Mouse (Mus musculus) left cerebral cortex, adult 11 months (tissue): ENCODE results near the gene Itga8.

Source experiments
- DNase-seq: peaks from one replicate; pipeline ENCODE4 v3.0.0; 2022; ENCODE audit warnings: low spot score

The Itga8 gene

GRCm38 (mm10) chr2:12198214-12198613, 103.5 kb downstream of the Itga8 start:
- DNase-seq: no peak

DNA sequence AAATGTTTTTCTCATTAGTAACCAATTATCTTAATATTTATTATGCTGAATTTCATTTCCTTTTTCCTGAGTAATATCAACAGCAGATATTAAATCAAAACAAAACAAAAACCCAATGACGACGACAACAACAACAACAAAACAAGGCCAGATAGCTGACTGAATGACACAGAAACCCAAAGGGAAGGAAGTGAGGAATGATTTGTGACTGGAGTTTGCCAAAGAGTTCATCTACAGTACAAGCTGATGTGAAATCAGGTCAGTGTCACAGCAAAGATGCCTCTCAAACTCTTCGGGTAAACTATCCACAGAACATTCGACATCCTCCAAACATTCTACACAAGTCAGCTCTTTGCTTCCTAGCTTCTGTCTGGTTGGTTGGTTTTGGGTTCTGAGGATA, 104.0 kb downstream of the Itga8 start:
- no peak for DNase-seq

DNA sequence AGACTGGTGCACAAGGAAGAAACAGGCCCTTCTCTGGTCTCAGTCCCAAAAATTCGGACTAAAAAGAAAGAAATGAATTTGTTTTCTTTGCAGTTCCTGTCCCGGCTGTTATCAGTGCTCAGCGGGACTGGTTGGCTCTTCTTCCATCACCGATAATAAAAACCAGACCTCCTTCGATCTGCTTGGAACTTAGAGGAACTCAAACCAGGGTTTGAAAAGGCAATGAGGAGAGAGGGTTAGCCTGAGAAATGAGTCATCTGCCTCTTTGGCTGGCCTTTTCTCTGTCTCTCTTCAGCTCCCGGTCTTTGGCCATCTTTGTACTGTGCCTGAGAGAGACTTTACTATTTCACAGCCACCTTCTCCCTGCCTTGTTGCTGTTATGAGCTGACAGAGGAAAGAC, 112.7 kb downstream of the Itga8 start:
- DNase-seq: no peak

DNA sequence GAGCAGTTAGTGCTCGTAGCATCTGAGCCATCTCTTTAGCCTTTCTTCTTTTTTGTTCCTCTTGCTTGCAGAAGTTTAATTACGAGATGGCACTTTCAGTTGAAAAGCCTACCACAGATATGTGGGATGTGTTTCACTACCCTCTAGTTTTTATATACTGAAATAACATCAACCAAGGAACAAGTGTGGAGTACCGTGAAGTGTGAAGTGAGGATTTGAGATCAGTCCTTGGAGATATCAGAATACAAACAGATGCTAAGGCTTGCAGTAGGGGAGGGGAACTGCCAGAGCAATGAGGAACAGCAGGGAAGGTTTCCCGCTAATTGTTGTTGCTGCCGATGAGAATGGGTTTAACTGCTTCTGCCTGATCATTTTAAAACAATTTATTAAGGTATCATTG, 114.1 kb downstream of the Itga8 start:
- DNase-seq: peak; percentile 29

DNA sequence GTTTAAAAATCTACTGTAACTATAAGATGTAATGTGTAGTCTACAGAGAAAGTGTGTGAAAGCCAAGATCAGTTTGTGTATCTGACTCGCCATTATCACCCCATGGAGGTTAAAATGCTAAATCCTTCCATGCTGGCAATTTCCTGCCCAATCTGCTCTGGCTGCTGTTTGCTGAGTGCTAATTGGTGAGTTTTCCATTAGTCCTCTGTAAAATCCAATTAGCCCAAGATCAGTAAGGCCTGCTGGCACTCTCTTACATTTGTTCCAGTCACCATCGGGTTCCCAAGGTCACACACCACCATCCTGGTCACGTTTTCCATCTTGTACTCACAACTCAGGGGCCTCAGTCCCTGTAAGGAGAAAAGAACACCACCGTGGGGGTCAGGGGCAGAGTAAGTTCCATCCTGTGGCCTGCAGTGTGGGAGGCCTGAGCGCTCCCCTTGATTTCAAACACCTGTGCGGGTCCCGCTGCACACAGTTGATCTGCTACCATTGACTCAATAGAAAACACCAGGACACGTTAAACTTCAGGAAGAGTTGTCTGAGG, 119.2 kb downstream of the Itga8 start:
- no peak for DNase-seq

- no peak for DNase-seq
Observed at GRCm38 (mm10) chr2:12180635-12181034, 121.1 kb downstream of the Itga8 start.

GRCm38 (mm10) chr2:12174722-12175427, 126.8 kb downstream of the Itga8 start:
- no peak for DNase-seq

GRCm38 (mm10) chr2:12170221-12170620, 131.5 kb downstream of the Itga8 start:
- no peak for DNase-seq

DNA sequence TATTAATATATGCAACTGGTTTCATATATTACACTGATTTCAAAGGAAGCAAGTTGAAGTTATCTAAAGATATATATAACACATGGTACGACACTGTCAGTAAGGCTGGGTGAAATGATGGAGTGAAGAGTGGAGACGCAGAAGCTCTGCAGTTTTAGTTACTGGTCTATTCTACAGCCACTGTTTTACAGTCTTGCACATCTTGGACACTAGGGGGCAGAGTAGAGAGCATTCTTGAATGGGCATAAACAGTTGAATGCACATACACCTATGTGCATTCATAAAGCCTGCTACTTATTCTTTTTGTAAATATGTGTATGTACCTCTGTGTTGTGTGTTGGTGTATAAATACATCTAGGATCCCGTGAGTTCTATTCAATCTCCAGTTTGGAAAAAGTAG, 141.2 kb downstream of the Itga8 start:
- DNase-seq: peak; percentile 23

GRCm38 (mm10) chr2:12157001-12157400, 144.7 kb downstream of the Itga8 start:
- DNase-seq: no peak

DNA sequence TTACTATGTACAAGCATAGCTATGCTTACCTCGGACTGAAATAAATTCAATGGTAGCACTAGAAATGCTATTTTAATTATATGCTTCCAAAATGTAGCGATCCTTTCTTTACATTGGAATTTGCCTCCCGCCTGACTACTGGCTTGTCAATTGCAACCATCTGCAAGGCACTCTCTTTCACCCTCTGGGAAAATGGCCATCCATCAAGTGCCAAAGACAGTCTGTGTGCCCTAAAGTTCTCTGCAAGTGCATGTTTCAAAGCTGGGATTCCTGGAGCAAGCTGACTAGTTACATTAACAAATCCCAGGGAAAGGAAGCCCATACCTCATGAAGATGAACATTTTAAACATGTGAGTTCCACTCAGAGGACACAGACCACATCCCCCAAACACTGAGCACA, 145.3 kb downstream of the Itga8 start:
- DNase-seq: no peak

GRCm38 (mm10) chr2:12154676-12155075, 147.0 kb downstream of the Itga8 start:
- no peak for DNase-seq

DNA sequence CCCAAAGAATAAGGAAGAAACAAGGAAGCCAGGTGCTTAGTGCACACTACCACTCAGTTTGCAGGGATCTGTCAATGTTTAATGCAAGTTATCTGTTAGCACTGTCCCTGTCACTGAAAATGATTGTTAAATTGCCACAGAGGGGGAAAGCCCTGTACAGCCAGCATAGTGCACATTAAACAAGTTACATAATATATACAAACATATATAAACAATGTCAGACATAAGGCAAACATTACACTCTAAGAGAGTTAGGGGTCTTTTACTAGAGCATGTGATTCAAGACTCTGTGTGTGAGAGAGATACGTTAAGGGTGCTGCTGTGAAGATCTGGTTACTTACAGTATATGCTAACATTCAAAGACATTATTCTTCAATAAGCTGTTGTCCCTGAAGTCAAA, 148.2 kb downstream of the Itga8 start:
- DNase-seq: no peak

DNA sequence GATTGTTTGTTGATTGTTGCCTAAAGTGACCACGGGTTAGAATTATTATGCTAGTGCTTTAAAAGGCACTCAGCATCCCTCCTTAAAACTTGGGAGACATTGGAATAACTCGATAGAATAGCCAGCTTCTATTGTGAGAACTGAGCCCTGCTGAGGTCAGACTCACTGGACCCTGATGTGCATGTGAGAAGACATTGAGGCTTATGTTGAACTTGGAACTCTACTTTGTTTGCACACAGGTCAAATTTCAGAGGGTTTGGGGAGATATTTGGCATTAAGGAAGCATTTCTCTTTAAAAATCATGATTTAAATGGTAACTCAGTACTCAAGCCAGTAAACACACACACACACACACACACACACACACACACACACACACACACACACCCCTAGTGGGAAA, 153.8 kb downstream of the Itga8 start:
- DNase-seq: no peak

- DNase-seq: no peak
Observed at GRCm38 (mm10) chr2:12146612-12147011, 155.1 kb downstream of the Itga8 start.

DNA sequence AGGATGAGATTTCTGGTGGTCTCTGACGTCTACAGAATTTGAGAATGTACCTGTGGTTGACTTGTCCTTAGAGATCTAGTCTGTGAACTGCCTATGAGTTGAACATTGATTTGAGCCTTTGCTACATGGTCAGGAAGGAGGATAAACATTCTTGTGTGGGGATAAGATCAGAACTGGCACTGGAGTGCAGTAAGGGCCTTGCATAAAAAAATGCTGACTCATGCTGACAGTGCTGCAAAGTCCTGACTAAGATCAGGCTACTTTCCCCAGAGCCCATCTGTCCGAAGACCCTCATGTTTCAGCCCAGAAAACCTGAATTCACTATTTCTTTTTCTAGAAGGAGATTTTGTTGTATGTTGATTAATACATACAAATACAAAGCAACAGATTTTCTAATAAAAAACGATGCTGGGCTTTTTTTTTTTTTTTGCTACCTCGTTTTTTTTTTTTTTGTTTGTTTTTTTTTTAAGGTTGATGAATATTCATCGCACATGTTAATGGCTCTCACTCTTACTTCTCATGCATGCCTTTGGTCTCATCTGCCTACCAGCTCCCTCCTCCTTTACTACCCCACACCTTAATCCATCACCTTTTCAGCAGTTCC, 162.9 kb downstream of the Itga8 start:
- DNase-seq: no peak

DNA sequence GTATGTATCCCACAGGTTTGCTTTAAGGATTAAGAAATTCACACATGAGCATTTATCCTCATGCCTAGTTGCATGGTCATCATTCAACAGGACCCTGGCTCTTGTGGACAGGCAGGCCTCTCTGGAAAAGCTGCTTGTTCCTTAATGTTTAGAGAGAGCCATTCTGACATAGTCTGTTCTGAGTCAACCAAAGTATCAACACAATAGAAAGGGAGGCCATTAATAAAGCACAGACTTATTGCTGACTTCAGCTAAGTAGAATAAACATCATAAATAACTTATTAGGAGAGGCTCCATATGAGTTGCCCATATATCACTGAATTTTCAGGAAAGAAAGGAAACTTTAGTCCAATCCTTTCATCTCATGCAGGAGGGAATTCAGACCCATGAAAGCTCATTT, 175.1 kb downstream of the Itga8 start:
- DNase-seq: no peak

DNA sequence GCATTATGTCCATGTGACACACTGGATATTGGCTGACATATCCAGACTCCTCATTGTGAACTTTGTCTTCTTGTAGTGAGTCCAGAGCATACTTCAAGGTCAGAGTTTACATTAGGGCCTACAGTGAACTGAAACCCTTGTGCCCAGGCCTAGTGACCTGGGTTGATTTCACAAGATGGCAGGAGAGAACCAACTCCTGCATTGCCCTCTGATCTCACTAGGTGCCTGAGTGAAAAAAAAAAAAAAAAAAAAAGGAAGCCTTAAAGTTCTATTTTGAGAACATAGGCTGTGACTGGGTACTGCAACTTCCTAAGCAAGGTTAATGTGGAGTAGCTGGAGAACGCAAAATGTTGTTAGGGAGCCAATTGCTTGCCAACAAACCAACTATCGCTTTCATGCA, 186.2 kb downstream of the Itga8 start:
- DNase-seq: no peak

DNA sequence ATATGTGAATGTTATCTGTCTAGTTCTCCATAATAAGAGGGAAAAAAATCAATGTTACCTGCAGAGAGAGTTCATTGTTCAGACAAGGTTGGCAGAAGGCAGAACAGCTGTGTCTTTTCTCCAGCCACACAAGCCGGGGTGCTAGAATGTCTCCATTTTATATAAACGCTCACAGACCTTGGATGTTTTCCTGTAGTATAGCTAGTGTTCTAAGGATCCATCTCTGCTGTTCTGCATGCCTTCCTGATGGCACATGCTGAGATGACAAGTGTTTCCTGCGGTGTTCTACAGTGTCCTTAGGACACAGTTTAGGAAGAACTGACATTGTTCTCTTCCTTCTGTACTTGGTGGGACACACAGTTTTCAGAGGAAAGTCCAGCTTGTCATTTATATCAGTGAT, 192.4 kb downstream of the Itga8 start:
- DNase-seq: no peak

GRCm38 (mm10) chr2:12108306-12108705, 193.4 kb downstream of the Itga8 start:
- no peak for DNase-seq

DNA sequence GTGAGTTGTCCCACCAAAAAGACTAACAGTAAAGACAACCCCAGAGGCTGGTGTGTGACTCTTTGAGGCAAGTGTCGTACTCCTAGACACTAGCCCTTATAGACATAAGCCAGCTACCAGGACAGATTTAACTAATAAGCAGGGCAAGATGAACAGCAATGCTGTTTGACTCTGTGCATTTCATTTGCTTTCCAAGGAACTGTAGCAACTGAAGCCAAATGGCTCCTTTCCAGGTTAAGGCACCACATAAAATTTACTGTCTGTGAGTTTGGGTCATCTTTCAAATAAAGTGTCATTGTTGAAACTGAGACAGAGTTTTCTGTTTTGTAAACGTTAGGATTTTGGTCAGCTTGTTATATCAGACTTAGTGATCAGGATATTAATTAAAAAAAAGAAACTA, 194.5 kb downstream of the Itga8 start:
- DNase-seq: no peak

DNA sequence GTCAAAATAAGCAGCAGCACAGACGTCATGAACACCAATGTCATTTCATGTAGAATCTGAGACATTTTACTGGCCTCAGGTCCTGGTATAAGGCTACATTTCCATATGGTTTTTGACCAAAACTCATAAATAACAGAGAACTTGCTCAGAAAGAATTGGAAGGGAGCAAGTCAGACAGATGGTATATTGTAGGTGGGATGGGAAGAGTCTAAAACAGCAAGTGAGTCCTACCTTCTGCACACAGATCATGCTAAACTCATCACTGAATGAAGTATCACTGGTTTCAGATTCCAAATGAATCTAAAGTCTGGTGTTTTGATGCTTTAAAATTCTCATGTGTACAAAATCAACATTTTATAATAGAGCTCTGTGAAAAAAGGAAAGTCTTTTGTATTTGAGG, 198.5 kb downstream of the Itga8 start:
- DNase-seq: no peak

GRCm38 (mm10) chr2:12092203-12092984, 209.3 kb downstream of the Itga8 start:
- no peak for DNase-seq
